Mouse (Mus musculus): ENCODE measurements around the gene Olfr384. TPM values are rescaled to one million over a fixed set of nuclear protein-coding genes. Genes with fewer than 3 reads are reported as not detected.
"Not testable (repeated sequence)": the region's sequence is repeated elsewhere in the genome, so short reads cannot be mapped to it uniquely, and the experiment has no call there.

Gene Olfr384
- total RNA-seq (2021) = not detected
- long read RNA-seq, experiment 1 = 0 reads
- long read RNA-seq, experiment 2 = 0 reads

DNA sequence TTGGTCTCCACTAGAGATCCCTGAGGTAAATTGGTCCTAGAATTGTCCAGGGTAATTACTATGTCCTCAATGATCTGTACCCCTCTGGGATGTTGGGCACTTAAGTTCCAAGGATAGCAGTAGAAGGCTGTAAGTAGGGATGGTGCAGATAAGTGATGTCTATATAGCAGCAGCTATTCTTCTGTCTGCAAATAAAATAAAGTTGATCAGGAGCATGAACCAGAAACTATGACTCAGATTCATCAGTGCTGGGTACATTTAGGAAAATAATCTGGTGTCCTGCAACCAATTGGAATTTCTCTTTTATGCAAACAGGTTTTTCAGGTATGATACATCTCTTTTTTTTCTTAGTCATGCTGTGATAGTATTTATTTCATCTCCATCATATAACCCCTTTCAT lies at the start of gene Olfr384:
Olfr384 (plus strand) TSS at position 301 of the 400 bp plus-strand sequence.
- no peak for DNase-seq (ENCODE audit: low spot score in 2 of 2)

DNA sequence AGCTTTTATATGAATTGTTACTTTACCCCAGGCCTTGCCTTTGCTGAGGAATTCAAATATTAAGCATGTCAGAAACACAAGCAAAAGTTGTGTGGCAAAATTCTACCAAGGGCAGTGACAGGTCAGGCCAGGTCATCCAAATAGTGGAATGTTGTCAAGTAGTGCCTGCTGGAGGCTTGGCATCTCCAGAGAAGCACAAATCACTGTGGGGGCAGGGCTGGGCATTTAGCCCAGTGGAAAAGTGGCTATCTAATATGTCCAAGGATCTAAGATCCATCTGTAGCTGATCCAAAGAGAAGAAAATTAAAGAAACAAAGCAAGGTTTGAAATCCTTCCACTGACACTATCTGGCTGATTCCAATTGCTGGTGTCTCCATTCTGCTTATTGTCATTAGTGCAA lies 18.5 kb upstream of the Olfr384 start:
- DNase-seq (ENCODE audit: low spot score in 2 of 2) = no peak

DNA sequence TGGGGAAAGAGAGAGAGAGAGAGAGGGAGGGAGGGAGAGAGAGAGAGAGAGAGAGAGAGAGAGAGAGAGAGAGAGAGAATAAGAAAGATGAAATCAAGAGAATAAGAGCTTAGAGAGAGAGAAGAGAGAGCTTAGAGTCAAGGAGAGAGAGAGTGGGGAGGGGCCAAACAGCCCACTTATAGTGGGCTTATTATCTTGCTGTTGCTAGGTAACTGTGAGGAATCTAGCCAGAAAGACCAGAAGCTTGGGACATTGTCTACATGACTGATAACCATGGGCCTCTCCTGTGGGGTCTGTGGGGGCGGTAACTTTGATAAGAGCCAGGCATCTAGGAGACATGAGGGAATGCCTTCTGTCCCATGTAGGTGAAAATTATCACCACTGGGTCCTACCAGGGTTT lies 15.2 kb upstream of the Olfr384 start:
- DNase-seq (ENCODE audit: low spot score in 2 of 2) = not testable (repeated sequence)

DNA sequence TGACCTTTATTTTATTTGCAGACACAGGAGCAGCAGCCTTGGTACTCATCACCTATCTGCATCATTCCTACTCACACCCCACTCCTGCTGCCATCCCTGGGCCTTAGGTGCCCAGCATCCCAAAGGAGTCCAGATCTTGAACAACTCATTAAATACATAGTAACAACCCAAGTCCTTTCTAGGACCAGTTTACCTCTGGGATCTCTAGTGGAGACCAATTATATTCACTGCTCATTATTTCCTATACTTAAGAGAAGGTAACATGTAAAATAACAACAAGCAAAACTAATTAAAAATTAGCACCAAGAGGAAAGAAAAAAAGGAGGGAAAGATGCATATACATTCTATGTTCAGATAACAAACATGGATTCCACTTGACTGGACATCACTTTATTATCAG lies 5.5 kb upstream of the Olfr384 start, which contains the start of gene Olfr385:
Olfr385 (minus strand) TSS at position 101 of the 400 bp plus-strand sequence.
- no peak for DNase-seq (ENCODE audit: low spot score in 2 of 2)

Other genes starting within 250 kb of the Olfr384 start
- gene Olfr20, start 247.8 kb upstream of the Olfr384 start, total RNA-seq (2021) = not detected
- gene Olfr376, start 227.3 kb upstream of the Olfr384 start, total RNA-seq (2021) = not detected
- gene Olfr1, start 199.0 kb upstream of the Olfr384 start, total RNA-seq (2021) = not detected
- gene Olfr378, start 170.1 kb upstream of the Olfr384 start, total RNA-seq (2021) = not detected
- gene Olfr380, start 141.1 kb upstream of the Olfr384 start, total RNA-seq (2021) = not detected
- gene Olfr381, start 107.0 kb upstream of the Olfr384 start, total RNA-seq (2021) = not detected
- not detected for gene Olfr382, start 81.4 kb upstream of the Olfr384 start, total RNA-seq (2021)
- gene Olfr385, start 5.6 kb upstream of the Olfr384 start, total RNA-seq (2021) = not detected
- not detected for gene Zfp735, start 90.2 kb downstream of the Olfr384 start, total RNA-seq (2021)
- not detected for gene Olfr389, start 182.1 kb downstream of the Olfr384 start, total RNA-seq (2021)
- gene Olfr390, start 184.4 kb downstream of the Olfr384 start, total RNA-seq (2021) = not detected
- gene Olfr391-ps, start 204.5 kb downstream of the Olfr384 start, total RNA-seq (2021) = not detected
- not detected for gene Olfr392, start 218.5 kb downstream of the Olfr384 start, total RNA-seq (2021)